Mouse (Mus musculus): Measurements from ENCODE around the gene Ppm1j. TPM values are rescaled to one million over a fixed set of nuclear protein-coding genes. Genes with fewer than 3 reads are reported as not detected.
A peak's percentile ranks its signal among the peaks of the same experiment; 100 is the strongest.

The Ppm1j gene
- polyA plus RNA-seq, 1 experiment = not detected

DNA sequence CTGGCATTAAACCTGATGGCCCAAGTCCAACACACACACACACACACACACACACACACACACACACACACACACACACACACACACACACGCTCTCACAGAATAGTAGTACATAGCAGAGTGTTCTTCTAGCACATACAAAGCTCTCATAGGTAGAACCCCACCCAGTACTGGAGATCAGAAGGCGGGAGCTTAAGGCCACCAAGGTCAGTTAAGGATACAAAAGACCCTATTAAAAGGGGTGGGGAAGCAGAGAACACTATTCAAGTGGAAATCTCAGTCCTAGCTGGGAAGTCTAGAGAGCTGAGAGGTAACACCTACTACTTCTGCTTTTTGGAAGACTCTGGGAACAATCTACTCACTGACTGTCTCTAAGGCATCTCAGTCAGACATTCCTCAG, 34.5 kb downstream of the Ppm1j start:
- Histone ChIP-seq H3K27ac (replicated peaks; ENCODE audit: low read depth, low read length) (no peak overlapping the region), H3K4me1 (ENCODE audit: control insufficient read depth, insufficient read depth, insufficient read length, low read length) (no peaks in the 10 kb centered on the region), H3K4me3 (ENCODE audit: insufficient read depth, low read depth, low read length) (no peak overlapping the region)

DNA sequence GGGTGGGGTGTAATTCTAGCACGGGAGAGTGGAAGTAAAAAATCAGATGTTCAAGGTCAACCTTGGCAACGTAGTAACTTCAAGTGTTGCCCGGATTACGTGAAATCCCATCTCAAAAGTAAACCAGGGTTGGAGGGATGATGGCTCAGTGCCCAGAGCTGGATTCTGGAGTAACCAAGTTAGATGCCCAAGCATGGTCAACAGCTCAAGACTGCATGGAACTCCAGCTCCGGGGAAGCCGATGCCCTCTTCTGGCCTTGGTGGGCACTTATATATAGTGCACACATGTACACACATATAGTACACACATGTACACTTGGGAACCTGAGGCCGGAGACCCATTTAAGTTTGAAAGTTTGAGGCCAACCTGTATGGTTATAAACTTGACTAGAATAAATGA, 35.3 kb downstream of the Ppm1j start:
- Histone ChIP-seq H3K4me3 (ENCODE audit: insufficient read depth, low read depth, low read length) (no peak overlapping the region), H3K27ac (replicated peaks; ENCODE audit: low read depth, low read length) (no peak overlapping the region), H3K4me1 (ENCODE audit: control insufficient read depth, insufficient read depth, insufficient read length, low read length) (no peaks in the 10 kb centered on the region)

DNA sequence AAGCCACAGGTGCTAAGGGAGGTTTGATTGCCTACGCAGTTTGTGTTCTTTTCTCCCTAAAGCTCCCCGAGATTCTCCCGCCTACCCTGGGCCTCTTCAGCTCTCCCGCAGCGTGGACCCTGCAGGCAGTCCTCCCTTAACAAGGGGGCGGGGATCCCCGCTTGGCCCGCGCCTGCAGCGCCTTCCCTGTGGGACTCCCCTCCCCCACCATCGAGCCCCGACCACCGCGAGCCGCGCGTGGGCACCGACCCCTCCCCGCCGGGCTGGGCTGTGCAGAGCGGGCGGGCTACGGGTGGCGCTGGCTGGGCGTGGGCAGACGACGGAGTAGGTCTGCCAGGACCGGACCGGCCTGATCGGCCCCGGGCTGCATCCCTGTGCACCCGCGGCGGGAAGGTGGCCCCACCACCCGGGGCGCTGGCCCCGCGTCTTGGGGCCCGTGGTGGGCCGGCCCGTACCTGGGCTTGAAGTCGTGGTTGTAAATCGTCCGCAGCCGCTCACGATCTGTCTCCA, 36.7 kb downstream of the Ppm1j start:
- H3K4me1 ChIP-seq (ENCODE audit: control insufficient read depth, insufficient read depth, insufficient read length, low read length) = no peaks in the 10 kb centered on the region
- peak overlapping the region; percentile 72 for H3K27ac ChIP-seq (replicated peaks; ENCODE audit: low read depth, low read length)
- H3K4me3 ChIP-seq (ENCODE audit: insufficient read depth, low read depth, low read length) = peak overlapping the region; percentile 88

GRCm38 (mm10) chr3:104817991-104818748, 37.3 kb downstream of the Ppm1j start, which contains the start of gene Mov10:
Gene Mov10 (minus strand): TSS chr3:104818563.
- peak within 1 kb of the TSS; percentile 72 for H3K27ac ChIP-seq (replicated peaks; ENCODE audit: low read depth, low read length)
- H3K4me3 ChIP-seq (ENCODE audit: insufficient read depth, low read depth, low read length) = peak within 1 kb of the TSS; percentile 88
- no peaks in the 10 kb centered on the region for H3K4me1 ChIP-seq (ENCODE audit: control insufficient read depth, insufficient read depth, insufficient read length, low read length)

- no peaks in the 10 kb centered on the region for H3K4me1 ChIP-seq (ENCODE audit: control insufficient read depth, insufficient read depth, insufficient read length, low read length)
- peak overlapping the region; percentile 88 for H3K4me3 ChIP-seq (ENCODE audit: insufficient read depth, low read depth, low read length)
- no peak overlapping the region for H3K27ac ChIP-seq (replicated peaks; ENCODE audit: low read depth, low read length)
Measured at GRCm38 (mm10) chr3:104818749-104819134, 37.9 kb downstream of the Ppm1j start.

DNA sequence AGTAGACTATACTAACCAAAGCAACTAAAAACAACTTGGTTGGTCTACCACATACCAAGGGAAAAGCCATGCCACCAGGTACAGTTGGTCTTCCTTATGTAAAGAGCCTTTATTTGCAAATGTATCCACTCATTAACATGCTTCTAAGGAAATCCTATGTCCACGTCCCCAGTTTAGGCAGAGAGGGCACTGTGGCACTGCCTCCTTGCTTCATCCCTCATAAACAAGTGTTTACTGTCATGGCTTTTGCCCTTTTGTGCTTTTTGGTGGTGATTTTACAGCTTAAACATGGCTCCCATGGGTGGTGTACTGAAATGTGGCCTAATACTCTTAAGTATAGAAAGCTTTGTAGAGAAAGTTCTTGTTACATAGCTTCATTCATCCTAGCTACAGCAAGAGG, 39.6 kb downstream of the Ppm1j start:
- Histone ChIP-seq H3K4me3 (ENCODE audit: insufficient read depth, low read depth, low read length) (no peak overlapping the region), H3K27ac (replicated peaks; ENCODE audit: low read depth, low read length) (no peak overlapping the region), H3K4me1 (ENCODE audit: control insufficient read depth, insufficient read depth, insufficient read length, low read length) (no peaks in the 10 kb centered on the region)

DNA sequence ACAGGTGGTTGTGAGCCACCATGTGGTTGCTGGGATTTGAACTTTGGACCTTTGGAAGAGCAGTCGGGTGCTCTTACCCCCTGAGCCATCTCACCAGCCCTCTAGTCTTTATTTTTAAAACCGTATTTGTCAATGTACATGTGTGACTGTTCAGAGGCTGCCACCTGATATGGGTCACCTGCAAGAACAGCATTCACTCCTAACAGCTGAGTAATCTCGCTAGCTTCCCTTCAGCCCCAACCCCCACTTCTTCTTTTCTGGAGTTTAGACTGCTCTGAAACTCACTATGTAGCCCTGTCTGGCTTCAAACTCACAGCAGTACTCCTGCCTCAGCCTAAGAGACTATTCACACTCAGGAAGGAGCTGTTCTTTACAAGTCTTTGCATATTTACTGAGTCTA, 41.6 kb downstream of the Ppm1j start:
- Histone ChIP-seq H3K27ac (replicated peaks; ENCODE audit: low read depth, low read length) (no peak overlapping the region), H3K4me3 (ENCODE audit: insufficient read depth, low read depth, low read length) (no peak overlapping the region), H3K4me1 (ENCODE audit: control insufficient read depth, insufficient read depth, insufficient read length, low read length) (no peaks in the 10 kb centered on the region)

Other genes starting within 250 kb of the Ppm1j start
- 185 and 208 TPM in 2 replicates for gene Slc16a1, start 142.4 kb upstream of the Ppm1j start, polyA plus RNA-seq (2012; ENCODE audit: insufficient read depth, insufficient read length, missing spikeins)
- gene Fam19a3, start 784 bp downstream of the Ppm1j start, polyA plus RNA-seq (2012; ENCODE audit: insufficient read depth, insufficient read length, missing spikeins) = 0.24 and 0.25 TPM in 2 replicates
- 42.7 and 56.0 TPM in 2 replicates for gene Rhoc, start 7.3 kb downstream of the Ppm1j start, polyA plus RNA-seq (2012; ENCODE audit: insufficient read depth, insufficient read length, missing spikeins)
- gene Mov10, start 37.5 kb downstream of the Ppm1j start, polyA plus RNA-seq (2012; ENCODE audit: insufficient read depth, insufficient read length, missing spikeins) = 1.2 and 1.5 TPM in 2 replicates
- gene St7l, start 82.9 kb downstream of the Ppm1j start, polyA plus RNA-seq (2012; ENCODE audit: insufficient read depth, insufficient read length, missing spikeins) = 26.4 and 30.7 TPM in 2 replicates
- gene Capza1, start 83.4 kb downstream of the Ppm1j start, polyA plus RNA-seq (2012; ENCODE audit: insufficient read depth, insufficient read length, missing spikeins) = 70.0 and 83.3 TPM in 2 replicates
- gene Wnt2b, start 180.9 kb downstream of the Ppm1j start, polyA plus RNA-seq (2012; ENCODE audit: insufficient read depth, insufficient read length, missing spikeins) = not detected in 2 replicates